Mouse (Mus musculus) hindbrain, embryonic 14.5 days (tissue): Measurements from ENCODE around the gene Dnajb8. TPM values are rescaled to one million over a fixed set of nuclear protein-coding genes. Genes with fewer than 3 reads are reported as not detected.

Experiments used
- ATAC-seq: fragments of 200-750 bp; cut with Nextera tagmentation; 2 replicates; pipeline ENCODE4 v1.8.0; 2017; ENCODE audit warnings: moderate number of reproducible peaks, mild to moderate bottlenecking, moderate TSS enrichment, moderate library complexity; ENCODE audit not compliant: low FRiP score
- DNase-seq: peaks from one replicate; pipeline ENCODE4 v3.0.0-alpha.2; 2015; ENCODE audit warnings: low spot score
- H3K27ac ChIP-seq: fragments of 300-500 bp; sonication (generic); 2 replicates; pipeline ENCODE4 v1.5.1; 2014; ENCODE audit warnings: mild to moderate bottlenecking, moderate library complexity
- H3K27me3 ChIP-seq: fragments of 300-500 bp; sonication (generic); 2 replicates; pipeline ENCODE4 v1.6.1; 2014; ENCODE audit warnings: mild to moderate bottlenecking, low read length, mixed read lengths; ENCODE audit not compliant: control insufficient read depth, insufficient read depth
- H3K36me3 ChIP-seq: fragments of 300-500 bp; sonication (generic); replicated peaks from 2 replicates; pipeline ENCODE4 v1.6.1; 2014; ENCODE audit not compliant: control insufficient read depth, insufficient read depth
- H3K4me1 ChIP-seq: fragments of 300-500 bp; sonication (generic); replicated peaks from 2 replicates; pipeline ENCODE4 v1.6.1; 2014; ENCODE audit warnings: antibody characterized with exemption, low read length, mixed read lengths; ENCODE audit not compliant: control insufficient read depth, insufficient read depth
- H3K4me2 ChIP-seq: fragments of 300-500 bp; sonication (generic); replicated peaks from 2 replicates; pipeline ENCODE4 v1.6.1; 2014; ENCODE audit warnings: mild to moderate bottlenecking, moderate library complexity
- H3K4me3 ChIP-seq: fragments of 300-500 bp; sonication (generic); replicated peaks from 2 replicates; pipeline ENCODE4 v1.5.1; 2014; ENCODE audit warnings: mild to moderate bottlenecking, low read length
- H3K9ac ChIP-seq: fragments of 300-500 bp; sonication (generic); 2 replicates; pipeline ENCODE4 v1.6.1; 2014
- H3K9me3 ChIP-seq: fragments of 300-500 bp; sonication (generic); 2 replicates; pipeline ENCODE4 v1.6.1; 2016; ENCODE audit warnings: low read length; ENCODE audit not compliant: control insufficient read depth
- WGBS: fragments of 180-500 bp; shearing (Covaris S2); extraction: QIAGEN DNeasy Blood & Tissue Kit; methylation state at CpG from one replicate; pipeline ENCODE4 v1.1.7; 2014; 5-methylcytosine and 5-hydroxymethylcytosine counted together
- polyA plus RNA-seq: library from polyadenylated mRNA; unstranded; fragments of >200 nt; fragmentation: Nextera tagmentation; extraction: Ambion mirVana; gene quantifications from 2 replicates; pipeline ENCODE4 v1.2.1, GENCODE M21; 2014

Gene Dnajb8
- polyA plus RNA-seq, 1 experiment from 2014 or later = not detected

GRCm38 (mm10) chr6:88191411-88192070 lies 30.5 kb upstream of the Dnajb8 start:
- WGBS = 21% methylated on average over 4 of the region's 4 CpGs

DNA sequence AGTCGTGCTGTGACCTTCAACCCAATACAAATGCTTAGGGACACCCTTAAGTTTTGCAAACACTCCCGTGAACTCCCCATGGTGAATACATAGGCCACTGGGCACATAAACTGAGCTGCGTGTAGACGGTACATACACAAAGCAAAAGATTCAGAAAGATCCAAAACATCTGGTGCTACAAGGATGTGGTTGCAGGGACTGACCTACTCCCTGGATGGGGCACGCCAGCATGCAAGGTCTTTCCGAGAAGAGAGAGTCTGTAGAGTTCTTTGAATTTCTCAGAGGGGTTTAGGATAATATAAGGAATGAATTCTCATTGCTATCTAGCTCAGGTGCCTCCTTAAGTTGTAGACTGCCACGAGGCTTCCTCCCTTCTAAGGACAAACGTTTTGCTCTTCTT lies 29.3 kb upstream of the Dnajb8 start:
- ATAC-seq (no peak), DNase-seq (no peak)
- Histone ChIP-seq H3K4me2 (peak overlapping the region; percentile 54), H3K4me1 (peaks cover 21% of the 10 kb centered on the region), H3K27me3 (peaks cover 95% of the 10 kb centered on the region), H3K9ac (no peak overlapping the region), H3K4me3 (no peak overlapping the region), H3K9me3 (no peaks in the 10 kb centered on the region), H3K36me3 (no peaks in the 10 kb centered on the region), H3K27ac (no peak overlapping the region)
- WGBS = 10% methylated on average over 8 of the region's 8 CpGs

More at GRCm38 (mm10) chr6:88191411-88192070, 30.5 kb upstream of the Dnajb8 start:
- no peak for ATAC-seq
- no peak overlapping the region for H3K4me2 ChIP-seq
- no peak for DNase-seq
- no peak overlapping the region for H3K9ac ChIP-seq
- no peaks in the 10 kb centered on the region for H3K36me3 ChIP-seq
- H3K27ac ChIP-seq = 0 out of 2 replicates have a peak overlapping the region, but pooled peaks have one; percentile 51
- peaks cover 16% of the 10 kb centered on the region for H3K4me1 ChIP-seq
- peaks cover 94% of the 10 kb centered on the region for H3K27me3 ChIP-seq
- H3K9me3 ChIP-seq = no peaks in the 10 kb centered on the region
- H3K4me3 ChIP-seq = no peak overlapping the region

- ATAC-seq (no peak), DNase-seq (no peak)
- peak within 1 kb of the TSS; percentile 64 for H3K27ac ChIP-seq
- H3K4me3 ChIP-seq = peak within 1 kb of the TSS; percentile 32
- H3K4me1 ChIP-seq = peaks cover 21% of the 10 kb centered on the region
- WGBS = under 1% methylated on average over 57 of the region's 57 CpGs
- peak within 1 kb of the TSS; percentile 53 for H3K9ac ChIP-seq
- H3K36me3 ChIP-seq = no peaks in the 10 kb centered on the region
- peaks cover 95% of the 10 kb centered on the region for H3K27me3 ChIP-seq
- peak within 1 kb of the TSS; percentile 54 for H3K4me2 ChIP-seq
- no peaks in the 10 kb centered on the region for H3K9me3 ChIP-seq
Observed at GRCm38 (mm10) chr6:88193433-88194052, 28.5 kb upstream of the Dnajb8 start, which contains the start of gene Gata2. TSS of gene Gata2 (plus strand) at chr6:88193891.

GRCm38 (mm10) chr6:88194053-88194977 lies 27.8 kb upstream of the Dnajb8 start:
- peaks cover 19% of the 10 kb centered on the region for H3K4me1 ChIP-seq

GRCm38 (mm10) chr6:88194978-88195325 lies 27.1 kb upstream of the Dnajb8 start:
- peaks cover 18% of the 10 kb centered on the region for H3K4me1 ChIP-seq
- no peaks in the 10 kb centered on the region for H3K36me3 ChIP-seq
- ATAC-seq (no peak), DNase-seq (no peak)
- peak overlapping the region; percentile 32 for H3K4me3 ChIP-seq
- H3K27me3 ChIP-seq = peaks cover 95% of the 10 kb centered on the region
- peak overlapping the region; percentile 54 for H3K4me2 ChIP-seq
- H3K27ac ChIP-seq = no peak overlapping the region
- 5% methylated on average over 7 of the region's 7 CpGs for WGBS
- peak overlapping the region; percentile 53 for H3K9ac ChIP-seq
- no peaks in the 10 kb centered on the region for H3K9me3 ChIP-seq

More at GRCm38 (mm10) chr6:88194053-88194977, 27.8 kb upstream of the Dnajb8 start:
- Histone ChIP-seq H3K36me3 (no peaks in the 10 kb centered on the region), H3K4me3 (peak overlapping the region; percentile 32), H3K9ac (peak overlapping the region; percentile 53), H3K27ac (peak overlapping the region; percentile 64), H3K27me3 (peaks cover 95% of the 10 kb centered on the region), H3K4me2 (peak overlapping the region; percentile 54), H3K9me3 (no peaks in the 10 kb centered on the region)
- no peak for ATAC-seq
- under 1% methylated on average over 58 of the region's 58 CpGs for WGBS
- DNase-seq = no peak

GRCm38 (mm10) chr6:88196054-88196732 lies 25.9 kb upstream of the Dnajb8 start:
- DNase-seq = no peak
- 1% methylated on average over 33 of the region's 33 CpGs for WGBS
- Histone ChIP-seq H3K27ac (no peak overlapping the region; the same call in 1 of the 2 replicates), H3K4me1 (peaks cover 12% of the 10 kb centered on the region), H3K9me3 (no peaks in the 10 kb centered on the region), H3K4me2 (peak overlapping the region; percentile 54), H3K36me3 (no peaks in the 10 kb centered on the region), H3K27me3 (peaks cover 95% of the 10 kb centered on the region), H3K4me3 (peak overlapping the region; percentile 32), H3K9ac (peak overlapping the region; percentile 31)
- ATAC-seq = no peak

DNA sequence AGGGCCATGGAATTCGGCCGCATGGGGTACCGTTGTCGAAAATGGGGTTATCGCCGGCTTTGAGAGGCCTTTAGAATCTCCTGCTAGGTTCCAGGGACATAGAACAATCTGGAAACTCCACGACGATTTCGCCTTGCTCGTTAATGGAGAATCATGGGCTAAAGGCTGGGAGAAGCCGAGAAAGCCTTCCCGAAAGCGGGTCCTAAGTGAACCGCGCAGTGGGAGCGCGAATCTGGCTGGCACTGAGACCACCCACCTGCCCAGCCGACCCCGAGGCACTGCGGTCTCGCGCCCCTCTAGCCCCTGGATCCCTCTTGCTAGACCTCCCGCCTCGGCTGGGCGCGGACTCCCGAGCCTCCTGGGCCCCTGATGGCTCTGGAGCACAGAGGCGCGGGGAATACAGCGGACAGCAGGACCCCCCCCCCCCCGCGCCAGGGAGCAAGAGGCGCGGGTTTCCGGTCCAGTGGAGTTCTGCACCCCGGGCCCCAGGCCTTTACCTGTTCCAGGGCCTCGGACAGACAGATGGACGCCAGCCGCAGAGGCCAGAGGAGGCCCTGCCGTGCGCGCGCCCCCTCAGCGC lies 25.2 kb upstream of the Dnajb8 start:
- H3K9me3 ChIP-seq = no peaks in the 10 kb centered on the region
- ATAC-seq (no peak), DNase-seq (no peak)
- H3K27ac ChIP-seq = no peak overlapping the region
- H3K4me2 ChIP-seq = peak overlapping the region; percentile 54
- WGBS = under 1% methylated on average over 39 of the region's 44 CpGs
- peak overlapping the region; percentile 31 for H3K9ac ChIP-seq
- peak overlapping the region; percentile 32 for H3K4me3 ChIP-seq
- peaks cover 12% of the 10 kb centered on the region for H3K4me1 ChIP-seq
- H3K27me3 ChIP-seq = peaks cover 95% of the 10 kb centered on the region
- H3K36me3 ChIP-seq = no peaks in the 10 kb centered on the region

- Histone ChIP-seq H3K4me3 (peak overlapping the region; percentile 32), H3K4me2 (peak overlapping the region; percentile 54), H3K27ac (no peak overlapping the region), H3K9me3 (no peaks in the 10 kb centered on the region), H3K36me3 (no peaks in the 10 kb centered on the region), H3K9ac (no peak overlapping the region; the same call in 1 of the 2 replicates), H3K27me3 (peaks cover 95% of the 10 kb centered on the region), H3K4me1 (peaks cover 12% of the 10 kb centered on the region)
- ATAC-seq (no peak), DNase-seq (no peak)
- WGBS = 1% methylated on average over 39 of the region's 39 CpGs
Observed at GRCm38 (mm10) chr6:88197313-88198069, 24.6 kb upstream of the Dnajb8 start.
